Mouse (Mus musculus) E14TG2a.4 (cell line): Measurements from ENCODE around the gene Klhl36.

Experiments
- CTCF ChIP-seq: conservative IDR thresholded peaks from 2 replicates; pipeline ENCODE4 v1.5.1; 2014; ENCODE audit warnings: low read length
- NANOG ChIP-seq: IDR thresholded peaks from 2 replicates; pipeline ENCODE4 v1.6.1; 2014; ENCODE audit warnings: borderline replicate concordance, low read length, mixed read lengths

GRCm38 (mm10) chr8:119827721-119828153 lies 34.3 kb upstream of the Klhl36 start:
- no peak for TF ChIP-seq CTCF
- TF ChIP-seq NANOG: no peak
